Mouse (Mus musculus): ENCODE measurements around the gene Lrr1. TPM values are rescaled to one million over a fixed set of nuclear protein-coding genes. Genes with fewer than 3 reads are reported as not detected.
"Not testable (repeated sequence)": the region's sequence is repeated elsewhere in the genome, so short reads cannot be mapped to it uniquely, and the experiment has no call there.

The Lrr1 gene
- total and polyA plus RNA-seq, 3 experiments, result 9.2 to 35.0 (median 23.8) TPM

GRCm38 (mm10) chr12:69159578-69159940, 9.1 kb upstream of the Lrr1 start (continued):
- TF ChIP-seq ETS1 (conservative IDR thresholded peaks at IDR 0.05; ENCODE audit: low read depth, low read length) (no peak), TBP (conservative IDR thresholded peaks at IDR 0.05; ENCODE audit: low read depth, low read length) (no peak), USF2 (conservative IDR thresholded peaks at IDR 0.05; ENCODE audit: low read depth, low read length) (no peak), JUND (conservative IDR thresholded peaks at IDR 0.05; ENCODE audit: low read depth, low read length) (no peak), BHLHE40 (IDR thresholded peaks at IDR 0.05; ENCODE audit: low read depth, low read length) (peak; percentile 55), E2F4 (IDR thresholded peaks at IDR 0.05; ENCODE audit: insufficient replicate concordance, low read depth, low read length) (no peak), KAT2A (IDR thresholded peaks at IDR 0.05; ENCODE audit: insufficient replicate concordance, low read length) (no peak), CTCF (conservative IDR thresholded peaks at IDR 0.05 in 1 of 2, IDR thresholded peaks at IDR 0.05 in 1 of 2; ENCODE audit: low read depth in 2 of 2, low read length in 2 of 2) (peak; percentile 52 to 99; a peak in 3 of 4 replicates), ZNF384 (IDR thresholded peaks at IDR 0.05; ENCODE audit: low read depth, low read length) (peak; percentile 95)

GRCm38 (mm10) chr12:69160677-69161076, 7.9 kb upstream of the Lrr1 start:
- H3K27ac ChIP-seq (ENCODE audit: insufficient read depth, low read depth); H3K27me3 ChIP-seq (replicated peaks); H3K4me1 ChIP-seq (ENCODE audit: control insufficient read depth in 1 of 2, insufficient read depth in 2 of 2); H3K9ac ChIP-seq (ENCODE audit: insufficient read depth, low read depth); dilution Hi-C loops (cut with MboI; ENCODE audit: extremely low pct_ligation_motif_present, extremely low pct_unique_long_range_greater_than_20kb, low sequenced_read_pairs); DNase-seq (ENCODE audit: extremely low read depth); H3K4me3 ChIP-seq (replicated peaks in 1 of 3; ENCODE audit: low read depth in 2 of 3, low read length in 2 of 3, poor library complexity in 1 of 3); in situ Hi-C loops (cut with MboI; ENCODE audit: low pct_ligation_motif_present, low pct_unique_long_range_greater_than_20kb, low sequenced_read_pairs); H3K9me3 ChIP-seq (replicated peaks; ENCODE audit: low read length); H3K4me2 ChIP-seq (ENCODE audit: insufficient read depth, low read depth, poor library complexity, severe bottlenecking): not testable (repeated sequence)
- TF ChIP-seq CTCF (conservative IDR thresholded peaks at IDR 0.05 in 1 of 2, IDR thresholded peaks at IDR 0.05 in 1 of 2; ENCODE audit: low read depth in 2 of 2, low read length in 2 of 2) (0 out of 4 replicates have a peak, but pooled peaks of 1 of the 2 experiments have one; percentile 7), TBP (conservative IDR thresholded peaks at IDR 0.05; ENCODE audit: low read depth, low read length) (peak; percentile 82)
- Histone ChIP-seq H3K79me2 (replicated peaks; ENCODE audit: control insufficient read depth, extremely low read depth, insufficient read depth, poor library complexity, severe bottlenecking) (peaks cover 16% of the 10 kb centered on the region), H3K36me3 (replicated peaks in 1 of 2; ENCODE audit: control insufficient read depth in 1 of 2, insufficient read depth in 1 of 2, low read length in 1 of 2) (peaks cover 19 to 23% of the 10 kb centered on the region in 2 experiments)

DNA sequence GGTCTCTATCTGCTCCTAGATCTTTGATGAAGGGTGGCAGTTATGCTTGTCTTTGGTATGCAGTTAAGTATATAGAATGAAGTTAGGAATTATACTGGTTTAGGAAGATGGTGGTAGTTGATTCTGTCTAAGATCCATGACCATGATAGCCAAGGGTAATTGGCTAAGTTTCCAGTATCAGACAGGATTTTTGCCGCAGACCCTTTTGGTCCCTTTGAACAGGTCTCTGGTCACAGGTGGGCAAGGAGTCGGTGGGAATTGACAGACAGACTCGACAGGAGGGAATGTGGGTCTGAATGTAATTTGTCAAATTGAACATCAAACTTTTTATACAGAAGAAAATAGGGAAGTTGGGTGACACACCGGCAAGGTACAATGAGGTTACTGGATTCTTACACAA, 5.0 kb upstream of the Lrr1 start:
- DNase-seq (ENCODE audit: extremely low read depth); H3K27ac ChIP-seq (ENCODE audit: insufficient read depth, low read depth); H3K36me3 ChIP-seq (replicated peaks in 1 of 2; ENCODE audit: control insufficient read depth in 1 of 2, insufficient read depth in 1 of 2, low read length in 1 of 2); H3K27me3 ChIP-seq (replicated peaks); H3K79me2 ChIP-seq (replicated peaks; ENCODE audit: control insufficient read depth, extremely low read depth, insufficient read depth, poor library complexity, severe bottlenecking); in situ Hi-C loops (cut with MboI; ENCODE audit: low pct_ligation_motif_present, low pct_unique_long_range_greater_than_20kb, low sequenced_read_pairs); H3K9ac ChIP-seq (ENCODE audit: insufficient read depth, low read depth); H3K4me1 ChIP-seq (ENCODE audit: control insufficient read depth in 1 of 2, insufficient read depth in 2 of 2); H3K4me2 ChIP-seq (ENCODE audit: insufficient read depth, low read depth, poor library complexity, severe bottlenecking); H3K9me3 ChIP-seq (replicated peaks; ENCODE audit: low read length); dilution Hi-C loops (cut with MboI; ENCODE audit: extremely low pct_ligation_motif_present, extremely low pct_unique_long_range_greater_than_20kb, low sequenced_read_pairs); H3K4me3 ChIP-seq (replicated peaks in 1 of 3; ENCODE audit: low read depth in 2 of 3, low read length in 2 of 3, poor library complexity in 1 of 3): not testable (repeated sequence)

GRCm38 (mm10) chr12:69164904-69165303, 3.7 kb upstream of the Lrr1 start:
- Histone ChIP-seq H3K4me3 (replicated peaks in 1 of 3; ENCODE audit: low read depth in 2 of 3, low read length in 2 of 3, poor library complexity in 1 of 3) (no peak overlapping the region), H3K36me3 (replicated peaks in 1 of 2; ENCODE audit: control insufficient read depth in 1 of 2, insufficient read depth in 1 of 2, low read length in 1 of 2) (no peaks in the 10 kb centered on the region), H3K27me3 (replicated peaks) (peaks cover 2% of the 10 kb centered on the region), H3K9me3 (replicated peaks; ENCODE audit: low read length) (no peaks in the 10 kb centered on the region), H3K27ac (ENCODE audit: insufficient read depth, low read depth) (no peak overlapping the region), H3K4me1 (ENCODE audit: control insufficient read depth in 1 of 2, insufficient read depth in 2 of 2) (peaks cover 5 to 8% of the 10 kb centered on the region in 2 experiments), H3K9ac (ENCODE audit: insufficient read depth, low read depth) (no peak overlapping the region), H3K79me2 (replicated peaks; ENCODE audit: control insufficient read depth, extremely low read depth, insufficient read depth, poor library complexity, severe bottlenecking) (peaks cover 10% of the 10 kb centered on the region), H3K4me2 (ENCODE audit: insufficient read depth, low read depth, poor library complexity, severe bottlenecking) (no peak overlapping the region)
- DNase-seq (ENCODE audit: extremely low read depth), result no peak
- TF ChIP-seq SIN3A (IDR thresholded peaks at IDR 0.05; ENCODE audit: low read length) (no peak), NELFE (IDR thresholded peaks at IDR 0.05; ENCODE audit: low read depth, low read length) (no peak), CTCF (conservative IDR thresholded peaks at IDR 0.05 in 1 of 2, IDR thresholded peaks at IDR 0.05 in 1 of 2; ENCODE audit: low read depth in 2 of 2, low read length in 2 of 2) (peak in 1 of 2 experiments; percentile 21; a peak in 1 of 4 replicates), JUND (conservative IDR thresholded peaks at IDR 0.05; ENCODE audit: low read depth, low read length) (0 out of 2 replicates have a peak, but pooled peaks have one; percentile 7)
- dilution Hi-C loops (cut with MboI; ENCODE audit: extremely low pct_ligation_motif_present, extremely low pct_unique_long_range_greater_than_20kb, low sequenced_read_pairs) (no loop called here), in situ Hi-C loops (cut with MboI; ENCODE audit: low pct_ligation_motif_present, low pct_unique_long_range_greater_than_20kb, low sequenced_read_pairs) (no loop called here)

All from CH12.LX (cell line).